Mouse (Mus musculus) hindbrain, embryonic 13.5 days (tissue): ENCODE data around the gene Sppl3. TPM values are rescaled to one million over a fixed set of nuclear protein-coding genes. Genes with fewer than 3 reads are reported as not detected.
"Not testable (repeated sequence)": the region's sequence is repeated elsewhere in the genome, so short reads cannot be mapped to it uniquely, and the experiment has no call there.

Source experiments
- ATAC-seq: fragments of 200-750 bp; cut with Nextera tagmentation; 2 replicates; pipeline ENCODE4 v1.8.0; 2017; ENCODE audit warnings: moderate TSS enrichment; ENCODE audit not compliant: low FRiP score
- H3K27ac ChIP-seq: fragments of 300-500 bp; sonication (generic); 2 replicates; pipeline ENCODE4 v1.5.1; 2015; ENCODE audit warnings: inconsistent platforms, mild to moderate bottlenecking, moderate library complexity
- H3K27me3 ChIP-seq: fragments of 300-500 bp; sonication (generic); 2 replicates; pipeline ENCODE4 v1.6.1; 2015; ENCODE audit warnings: mild to moderate bottlenecking, inconsistent platforms
- H3K36me3 ChIP-seq: fragments of 300-500 bp; sonication (generic); 2 replicates; pipeline ENCODE4 v1.6.1; 2015; ENCODE audit warnings: mild to moderate bottlenecking, inconsistent platforms
- H3K4me1 ChIP-seq: fragments of 300-500 bp; sonication (generic); replicated peaks from 2 replicates; pipeline ENCODE4 v1.6.1; 2015; ENCODE audit warnings: inconsistent platforms
- H3K4me2 ChIP-seq: fragments of 300-500 bp; sonication (generic); 2 replicates; pipeline ENCODE4 v1.6.1; 2015; ENCODE audit warnings: inconsistent platforms, mild to moderate bottlenecking, moderate library complexity
- H3K4me3 ChIP-seq: fragments of 300-500 bp; sonication (generic); 2 replicates; pipeline ENCODE4 v1.5.1; 2015; ENCODE audit warnings: mild to moderate bottlenecking, inconsistent platforms
- H3K9ac ChIP-seq: fragments of 300-500 bp; sonication (generic); 2 replicates; pipeline ENCODE4 v1.6.1; 2015; ENCODE audit warnings: mild to moderate bottlenecking, inconsistent platforms
- H3K9me3 ChIP-seq: fragments of 300-500 bp; sonication (generic); 2 replicates; pipeline ENCODE4 v1.6.1; 2016; ENCODE audit warnings: inconsistent platforms
- WGBS: fragments of 180-500 bp; shearing (Covaris S2); methylation state at CpG from one replicate; pipeline ENCODE4 v1.1.7; 2015; 5-methylcytosine and 5-hydroxymethylcytosine counted together
- polyA plus RNA-seq: library from polyadenylated mRNA; unstranded; fragments of >200 nt; fragmentation: Nextera tagmentation; extraction: Ambion mirVana; gene quantifications from 2 replicates; pipeline ENCODE4 v1.2.1, GENCODE M21; 2015

The Sppl3 gene
- polyA plus RNA-seq, 1 experiment from 2014 or later = 15.8 TPM

GRCm38 (mm10) chr5:115098195-115098594, 87.3 kb downstream of the Sppl3 start, which contains the start of gene Gm10401:
Gene Gm10401 (minus strand): TSS chr5:115098295.
- WGBS = 97% methylated on average over 8 of the region's 8 CpGs
- no peaks in the 10 kb centered on the region for H3K27me3 ChIP-seq
- no peak within 1 kb of the TSS for H3K27ac ChIP-seq
- peaks cover 76% of the 10 kb centered on the region for H3K36me3 ChIP-seq
- no peaks in the 10 kb centered on the region for H3K9me3 ChIP-seq
- H3K4me1 ChIP-seq = no peaks in the 10 kb centered on the region
- H3K9ac ChIP-seq = no peak within 1 kb of the TSS
- no peak within 1 kb of the TSS for H3K4me3 ChIP-seq
- ATAC-seq = no peak
- no peak within 1 kb of the TSS for H3K4me2 ChIP-seq

- Histone ChIP-seq H3K27me3 (no peaks in the 10 kb centered on the region), H3K4me1 (no peaks in the 10 kb centered on the region), H3K9me3 (no peaks in the 10 kb centered on the region), H3K36me3 (peaks cover 83% of the 10 kb centered on the region), H3K4me3 (no peak overlapping the region), H3K9ac (no peak overlapping the region), H3K4me2 (no peak overlapping the region), H3K27ac (no peak overlapping the region)
- WGBS = 79% methylated on average over 5 of the region's 5 CpGs
- no peak for ATAC-seq
These were observed 88.6 kb downstream of the Sppl3 start for GRCm38 (mm10) chr5:115099530-115099929.

GRCm38 (mm10) chr5:115099991-115100390, 89.1 kb downstream of the Sppl3 start:
- Histone ChIP-seq H3K36me3 (peaks cover 79% of the 10 kb centered on the region), H3K4me1 (no peaks in the 10 kb centered on the region), H3K9me3 (no peaks in the 10 kb centered on the region), H3K4me2 (no peak overlapping the region), H3K4me3 (no peak overlapping the region), H3K27me3 (no peaks in the 10 kb centered on the region), H3K9ac (no peak overlapping the region), H3K27ac (no peak overlapping the region)
- ATAC-seq = no peak
- WGBS = 90% methylated on average over 9 of the region's 9 CpGs

GRCm38 (mm10) chr5:115100473-115100872, 89.5 kb downstream of the Sppl3 start:
- 85% methylated on average over 6 of the region's 6 CpGs for WGBS
- H3K9me3 ChIP-seq = no peaks in the 10 kb centered on the region
- H3K4me1 ChIP-seq = no peaks in the 10 kb centered on the region
- H3K4me2 ChIP-seq = no peak overlapping the region
- no peak overlapping the region for H3K9ac ChIP-seq
- H3K27ac ChIP-seq = no peak overlapping the region
- no peak overlapping the region for H3K4me3 ChIP-seq
- no peak for ATAC-seq
- H3K36me3 ChIP-seq = peaks cover 75% of the 10 kb centered on the region
- H3K27me3 ChIP-seq = no peaks in the 10 kb centered on the region

- Histone ChIP-seq H3K4me2 (no peak overlapping the region), H3K9ac (no peak overlapping the region), H3K4me3 (no peak overlapping the region), H3K27me3 (no peaks in the 10 kb centered on the region), H3K4me1 (no peaks in the 10 kb centered on the region), H3K9me3 (no peaks in the 10 kb centered on the region), H3K27ac (no peak overlapping the region), H3K36me3 (peaks cover 57% of the 10 kb centered on the region)
- 92% methylated on average over 2 of the region's 2 CpGs for WGBS
- ATAC-seq = no peak
These were observed 91.3 kb downstream of the Sppl3 start for GRCm38 (mm10) chr5:115102231-115102630.

- WGBS = 98% methylated on average over 23 of the region's 23 CpGs
- not testable (repeated sequence) for H3K4me3 ChIP-seq, H3K27me3 ChIP-seq, H3K9ac ChIP-seq, ATAC-seq, H3K4me1 ChIP-seq, H3K27ac ChIP-seq, H3K4me2 ChIP-seq, H3K9me3 ChIP-seq
- H3K36me3 ChIP-seq = peaks cover 47% of the 10 kb centered on the region
These were observed 92.3 kb downstream of the Sppl3 start for GRCm38 (mm10) chr5:115103253-115103652.

GRCm38 (mm10) chr5:115111156-115111555, 100.2 kb downstream of the Sppl3 start:
- peaks cover 15% of the 10 kb centered on the region for H3K4me1 ChIP-seq
- 92% methylated on average over 8 of the region's 8 CpGs for WGBS
- ATAC-seq = no peak
- peak overlapping the region; percentile 46; the same call in 1 of the 2 replicates for H3K9ac ChIP-seq
- H3K9me3 ChIP-seq = no peaks in the 10 kb centered on the region
- H3K27me3 ChIP-seq = no peaks in the 10 kb centered on the region
- no peak overlapping the region for H3K27ac ChIP-seq
- H3K4me2 ChIP-seq = no peak overlapping the region
- peaks cover 30% of the 10 kb centered on the region for H3K36me3 ChIP-seq
- no peak overlapping the region for H3K4me3 ChIP-seq

- Histone ChIP-seq H3K4me2 (no peak overlapping the region), H3K36me3 (peaks cover 43% of the 10 kb centered on the region), H3K27ac (no peak overlapping the region), H3K4me3 (no peak overlapping the region), H3K9me3 (no peaks in the 10 kb centered on the region), H3K27me3 (no peaks in the 10 kb centered on the region), H3K9ac (no peak overlapping the region), H3K4me1 (peaks cover 15% of the 10 kb centered on the region)
- no peak for ATAC-seq
- WGBS = 96% methylated on average over 12 of the region's 12 CpGs
These were observed 102.3 kb downstream of the Sppl3 start for GRCm38 (mm10) chr5:115113244-115113643.

GRCm38 (mm10) chr5:115114501-115114900, 103.6 kb downstream of the Sppl3 start:
- 97% methylated on average over 8 of the region's 8 CpGs for WGBS

GRCm38 (mm10) chr5:115116426-115116825, 105.5 kb downstream of the Sppl3 start:
- Histone ChIP-seq H3K27me3 (no peaks in the 10 kb centered on the region), H3K4me3 (no peak overlapping the region), H3K9me3 (no peaks in the 10 kb centered on the region), H3K4me2 (no peak overlapping the region), H3K36me3 (peaks cover 38% of the 10 kb centered on the region), H3K9ac (no peak overlapping the region), H3K4me1 (peaks cover 14% of the 10 kb centered on the region), H3K27ac (no peak overlapping the region)
- ATAC-seq = no peak
- WGBS = 90% methylated on average over 3 of the region's 3 CpGs

More at GRCm38 (mm10) chr5:115114501-115114900, 103.6 kb downstream of the Sppl3 start:
- Histone ChIP-seq H3K36me3 (peaks cover 43% of the 10 kb centered on the region), H3K27ac (no peak overlapping the region), H3K4me2 (no peak overlapping the region), H3K4me3 (no peak overlapping the region), H3K9me3 (no peaks in the 10 kb centered on the region), H3K27me3 (no peaks in the 10 kb centered on the region), H3K4me1 (peaks cover 27% of the 10 kb centered on the region), H3K9ac (no peak overlapping the region)
- ATAC-seq = no peak

- Histone ChIP-seq H3K4me1 (peaks cover 14% of the 10 kb centered on the region), H3K27me3 (no peaks in the 10 kb centered on the region), H3K4me3 (no peak overlapping the region), H3K9me3 (no peaks in the 10 kb centered on the region), H3K9ac (no peak overlapping the region), H3K27ac (no peak overlapping the region), H3K4me2 (no peak overlapping the region), H3K36me3 (peaks cover 35% of the 10 kb centered on the region)
- 97% methylated on average over 13 of the region's 13 CpGs for WGBS
- ATAC-seq = no peak
These were observed 106.5 kb downstream of the Sppl3 start for GRCm38 (mm10) chr5:115117467-115117866.

GRCm38 (mm10) chr5:115118961-115119570, 108.1 kb downstream of the Sppl3 start, which contains the start of gene Acads:
Gene Acads (minus strand): TSS chr5:115119346.
- ATAC-seq = peak; percentile 78
- peaks cover 42% of the 10 kb centered on the region for H3K36me3 ChIP-seq
- 0 out of 2 replicates have a peak within 1 kb of the TSS, but pooled peaks have one; percentile 12 for H3K27ac ChIP-seq
- peaks cover 14% of the 10 kb centered on the region for H3K4me1 ChIP-seq
- no peaks in the 10 kb centered on the region for H3K9me3 ChIP-seq
- WGBS = under 1% methylated on average over 34 of the region's 39 CpGs
- H3K9ac ChIP-seq = peak within 1 kb of the TSS; percentile 86
- peak within 1 kb of the TSS; percentile 74 for H3K4me2 ChIP-seq
- no peaks in the 10 kb centered on the region for H3K27me3 ChIP-seq
- peak within 1 kb of the TSS; percentile 66 for H3K4me3 ChIP-seq

- no peak overlapping the region for H3K4me3 ChIP-seq
- no peak for ATAC-seq
- no peak overlapping the region for H3K4me2 ChIP-seq
- H3K27me3 ChIP-seq = no peaks in the 10 kb centered on the region
- H3K9me3 ChIP-seq = no peaks in the 10 kb centered on the region
- peaks cover 47% of the 10 kb centered on the region for H3K36me3 ChIP-seq
- no peak overlapping the region for H3K27ac ChIP-seq
- H3K9ac ChIP-seq = no peak overlapping the region
- H3K4me1 ChIP-seq = peaks cover 28% of the 10 kb centered on the region
- WGBS = 72% methylated on average over 5 of the region's 5 CpGs
These were observed 110.0 kb downstream of the Sppl3 start for GRCm38 (mm10) chr5:115120978-115121377.
